Mouse (Mus musculus): ENCODE measurements around the gene Dolpp1. TPM values are rescaled to one million over a fixed set of nuclear protein-coding genes. Genes with fewer than 3 reads are reported as not detected.
"Not testable (repeated sequence)": the region's sequence is repeated elsewhere in the genome, so short reads cannot be mapped to it uniquely, and the experiment has no call there.

The Dolpp1 gene
- polyA plus RNA-seq, 1 experiment = 55.6 TPM

DNA sequence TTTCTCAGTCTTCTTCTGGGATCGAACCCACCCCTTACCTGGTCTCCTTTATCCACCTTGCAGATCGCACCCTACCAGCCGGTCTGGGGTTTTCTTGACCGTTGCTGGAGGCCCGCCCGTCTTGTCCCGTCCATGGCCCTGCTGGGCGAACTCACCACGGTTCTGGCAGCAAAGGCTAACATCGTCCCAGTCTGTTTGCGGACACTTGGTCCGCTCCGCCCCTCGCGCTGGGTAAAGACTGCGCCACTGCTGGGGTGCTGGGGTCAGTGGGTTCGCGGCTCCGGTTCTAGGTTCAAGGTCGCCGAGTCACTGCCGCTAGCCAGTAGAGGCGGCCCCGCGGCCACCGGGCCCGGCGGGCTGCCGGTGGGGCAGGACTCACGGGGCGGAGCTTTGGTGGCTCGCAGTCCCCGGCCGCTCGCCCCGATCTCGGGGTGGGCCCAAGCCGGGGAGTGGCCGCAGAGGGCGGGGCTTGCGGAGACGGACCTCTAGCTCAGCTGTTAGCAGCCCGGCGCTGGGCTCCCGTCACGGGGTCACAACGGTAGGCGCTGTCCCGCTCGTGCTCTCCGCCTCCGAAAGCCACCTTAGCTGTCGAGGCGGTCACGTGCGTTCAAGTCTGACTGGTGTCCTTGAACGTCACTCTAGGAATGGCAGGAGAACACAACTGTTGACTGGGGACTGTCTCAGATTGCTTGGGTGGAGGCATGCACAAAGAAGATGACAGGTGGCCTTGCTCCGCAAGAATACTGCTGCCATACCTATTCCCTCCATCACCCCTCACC, 23.3 kb downstream of the Dolpp1 start, which contains the start of gene Crat:
TSS of gene Crat (minus strand) at position 657 of the 779 bp plus-strand sequence.
- peak; percentile 92 for DNase-seq

DNA sequence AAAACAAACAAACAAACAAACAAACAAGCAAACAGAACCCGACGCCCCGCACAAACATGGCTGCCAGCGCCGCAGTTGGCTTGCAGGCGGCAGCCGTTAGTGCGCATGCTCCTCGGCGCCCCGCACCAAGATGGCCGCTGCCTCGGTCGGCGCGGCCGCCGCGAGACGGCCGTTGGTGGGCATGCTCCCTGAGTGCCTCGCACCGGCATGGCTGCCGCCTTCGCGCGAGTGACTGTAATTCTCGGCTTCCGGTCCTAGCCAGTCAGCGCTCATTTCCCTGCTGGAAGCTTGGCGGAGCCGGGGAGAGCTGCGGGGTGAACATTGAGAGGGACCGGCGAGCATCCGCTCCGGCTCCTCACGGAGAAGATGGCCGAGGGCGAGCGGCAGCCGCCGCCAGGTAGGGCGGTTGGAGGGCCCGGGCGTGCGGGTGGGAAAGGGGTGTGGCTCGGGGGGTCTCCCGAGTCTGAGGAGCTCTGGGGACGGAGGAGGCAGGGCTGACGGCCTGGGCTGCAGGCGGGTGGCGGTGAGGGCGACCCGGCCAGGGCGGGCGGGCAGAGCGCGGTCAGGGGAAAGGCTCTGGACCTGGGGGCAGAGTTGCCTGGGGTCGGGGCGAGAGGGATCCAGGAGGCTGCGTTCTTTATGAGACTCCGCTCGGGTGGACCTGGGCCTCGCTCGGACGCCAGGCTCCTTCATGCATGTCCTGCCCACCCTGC, 24.0 kb downstream of the Dolpp1 start, which contains the start of gene Ptpa:
TSS of gene Ptpa (plus strand) at position 104 of the 713 bp plus-strand sequence.
- Histone ChIP-seq H3K4me3 (replicated peaks; ENCODE audit: extremely low read depth, low read depth, low read length) (peak within 1 kb of the TSS; percentile 93), H3K4me1 (ENCODE audit: control insufficient read depth, insufficient read depth, low read length) (peaks cover 5% of the 10 kb centered on the region)
- peak; percentile 96 for TF ChIP-seq POLR2A (IDR thresholded peaks at IDR 0.05; ENCODE audit: borderline replicate concordance, extremely low read depth, low read depth, low read length)
- no peak for TF ChIP-seq CTCF (IDR thresholded peaks at IDR 0.05; ENCODE audit: insufficient read depth, low read length)
- under 1% methylated on average over 67 of the region's 67 CpGs for WGBS
- DNase-seq = peak; percentile 92

More for the DNA sequence above, 23.3 kb downstream of the Dolpp1 start, which contains the start of gene Crat:
- WGBS = under 1% methylated on average over 58 of the region's 58 CpGs
- Histone ChIP-seq H3K4me1 (ENCODE audit: control insufficient read depth, insufficient read depth, low read length) (peaks cover 5% of the 10 kb centered on the region), H3K4me3 (replicated peaks; ENCODE audit: extremely low read depth, low read depth, low read length) (peak within 1 kb of the TSS; percentile 93)
- TF ChIP-seq CTCF (IDR thresholded peaks at IDR 0.05; ENCODE audit: insufficient read depth, low read length) = no peak
- TF ChIP-seq POLR2A (IDR thresholded peaks at IDR 0.05; ENCODE audit: borderline replicate concordance, extremely low read depth, low read depth, low read length) = peak; percentile 96; the same call in 1 of the 2 replicates

DNA sequence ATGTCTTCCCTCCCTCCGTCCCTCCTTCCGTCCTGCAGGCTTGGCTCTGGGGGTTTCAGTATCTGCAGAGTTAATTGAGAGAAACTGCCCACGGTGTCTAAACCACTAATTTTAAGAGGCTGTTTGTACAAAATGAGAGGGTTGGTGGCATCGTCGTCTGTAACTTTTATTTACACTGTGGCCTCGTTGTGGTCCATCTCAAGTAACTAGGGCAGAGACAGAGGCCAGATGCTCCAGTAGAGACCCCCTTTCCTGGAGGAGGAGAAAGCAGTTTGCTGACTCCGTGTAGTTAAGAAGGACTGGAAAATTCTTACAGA, 24.6 kb downstream of the Dolpp1 start:
- peaks cover 5% of the 10 kb centered on the region for H3K4me1 ChIP-seq (ENCODE audit: control insufficient read depth, insufficient read depth, low read length)
- peak overlapping the region; percentile 93 for H3K4me3 ChIP-seq (replicated peaks; ENCODE audit: extremely low read depth, low read depth, low read length)
- no peak for TF ChIP-seq POLR2A (IDR thresholded peaks at IDR 0.05; ENCODE audit: borderline replicate concordance, extremely low read depth, low read depth, low read length)
- TF ChIP-seq CTCF (IDR thresholded peaks at IDR 0.05; ENCODE audit: insufficient read depth, low read length) = no peak
- DNase-seq = no peak
- WGBS = 2% methylated on average over 7 of the region's 7 CpGs

DNA sequence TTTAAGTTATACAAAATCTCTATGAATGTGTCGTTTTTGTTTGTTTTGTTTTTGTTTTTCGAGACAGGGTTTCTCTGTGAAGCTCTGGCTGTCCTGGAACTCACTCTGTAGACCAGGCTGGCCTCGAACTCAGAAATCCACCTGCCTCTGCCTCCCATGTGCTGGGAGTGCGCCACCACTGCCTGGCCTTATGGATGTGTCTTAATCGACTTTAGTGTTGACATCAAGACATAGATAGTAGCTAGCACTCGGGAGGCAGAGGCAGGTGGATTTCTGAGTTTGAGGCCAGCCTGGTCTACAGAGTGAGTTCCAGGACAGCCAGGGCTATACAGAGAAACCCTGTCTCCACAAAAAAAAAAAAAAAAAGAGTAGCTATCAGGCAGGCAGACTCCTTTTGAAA, 25.1 kb downstream of the Dolpp1 start:
- H3K4me3 ChIP-seq (replicated peaks; ENCODE audit: extremely low read depth, low read depth, low read length); H3K4me1 ChIP-seq (ENCODE audit: control insufficient read depth, insufficient read depth, low read length); DNase-seq: not testable (repeated sequence)
- 58% methylated on average over 6 of the region's 6 CpGs for WGBS

DNA sequence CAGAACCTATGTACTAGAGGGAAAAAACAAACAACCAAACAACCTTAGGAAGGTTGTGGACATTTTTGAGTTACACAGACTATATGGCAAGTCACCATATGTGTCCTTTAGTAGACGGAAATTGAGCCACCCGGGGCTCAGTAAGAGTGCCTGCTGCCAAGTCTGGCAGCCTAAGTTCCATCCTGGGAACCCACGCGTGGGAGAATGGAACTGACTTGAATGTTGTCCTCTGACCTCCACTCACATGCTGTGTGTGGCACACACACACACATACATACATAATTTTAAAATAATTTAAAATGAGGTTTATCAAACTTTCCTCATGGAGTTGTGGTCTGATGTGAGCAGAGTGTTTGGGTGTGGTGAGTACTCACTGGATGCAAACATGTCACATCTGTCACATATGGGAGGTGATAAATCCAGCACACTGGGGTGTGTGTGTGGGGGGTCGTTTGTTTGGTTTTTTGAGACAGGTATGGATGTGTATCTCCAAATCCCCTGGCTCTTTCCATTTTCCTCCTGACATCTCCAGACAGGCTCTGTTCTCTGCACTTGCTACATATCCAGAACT, 25.6 kb downstream of the Dolpp1 start:
- Histone ChIP-seq H3K4me3 (replicated peaks; ENCODE audit: extremely low read depth, low read depth, low read length) (no peak overlapping the region), H3K4me1 (ENCODE audit: control insufficient read depth, insufficient read depth, low read length) (peaks cover 5% of the 10 kb centered on the region)
- 48% methylated on average over 5 of the region's 5 CpGs for WGBS
- no peak for DNase-seq
- no peak for TF ChIP-seq CTCF (IDR thresholded peaks at IDR 0.05; ENCODE audit: insufficient read depth, low read length)
- TF ChIP-seq POLR2A (IDR thresholded peaks at IDR 0.05; ENCODE audit: borderline replicate concordance, extremely low read depth, low read depth, low read length) = no peak

DNA sequence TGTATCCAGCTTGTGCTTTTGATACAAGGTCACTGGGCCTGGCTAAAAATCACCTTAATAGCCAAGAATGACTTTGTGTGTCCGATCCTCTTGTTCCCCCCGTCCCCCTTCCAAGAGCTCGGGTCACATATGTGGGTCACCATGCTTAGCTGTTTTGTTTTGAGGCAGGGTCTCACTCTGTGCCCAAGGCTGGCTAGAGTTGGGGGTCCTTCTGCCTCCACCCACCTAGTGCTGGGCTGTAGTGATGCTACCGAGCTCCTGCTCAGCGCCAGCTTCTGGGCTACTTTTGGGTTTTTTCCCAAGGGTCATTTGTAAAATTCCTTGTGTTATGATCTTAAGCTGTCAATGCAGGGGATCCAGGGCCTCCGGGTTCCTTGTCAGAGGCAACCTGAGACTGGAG, 26.2 kb downstream of the Dolpp1 start:
- Histone ChIP-seq H3K4me3 (replicated peaks; ENCODE audit: extremely low read depth, low read depth, low read length) (no peak overlapping the region), H3K4me1 (ENCODE audit: control insufficient read depth, insufficient read depth, low read length) (peaks cover 5% of the 10 kb centered on the region)
- TF ChIP-seq POLR2A (IDR thresholded peaks at IDR 0.05; ENCODE audit: borderline replicate concordance, extremely low read depth, low read depth, low read length) = no peak
- no peak for TF ChIP-seq CTCF (IDR thresholded peaks at IDR 0.05; ENCODE audit: insufficient read depth, low read length)
- WGBS = 75% methylated on average over 6 of the region's 6 CpGs
- no peak for DNase-seq

DNA sequence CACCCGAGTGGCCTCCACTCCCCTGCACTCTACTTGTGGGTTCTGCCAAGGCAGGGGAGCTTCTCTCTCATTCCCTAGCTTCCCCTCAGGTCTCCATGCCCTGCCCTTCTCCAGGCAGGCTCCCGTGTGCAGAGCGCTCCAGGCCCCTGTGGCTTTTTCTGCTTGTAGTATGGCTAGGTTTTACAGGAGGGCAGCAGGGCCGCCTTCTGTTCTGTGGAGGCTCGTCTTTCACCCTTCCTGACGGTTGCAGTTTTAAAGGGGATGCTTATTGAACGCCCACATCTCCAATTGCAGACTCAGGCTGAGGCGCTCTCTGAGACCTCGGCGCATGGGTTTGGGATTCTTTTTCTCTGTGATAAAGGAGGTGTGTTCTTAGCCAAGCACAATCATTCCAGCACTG, 27.1 kb downstream of the Dolpp1 start:
- Histone ChIP-seq H3K4me1 (ENCODE audit: control insufficient read depth, insufficient read depth, low read length) (no peaks in the 10 kb centered on the region), H3K4me3 (replicated peaks; ENCODE audit: extremely low read depth, low read depth, low read length) (no peak overlapping the region)
- WGBS = 64% methylated on average over 10 of the region's 10 CpGs
- no peak for TF ChIP-seq CTCF (IDR thresholded peaks at IDR 0.05; ENCODE audit: insufficient read depth, low read length)
- TF ChIP-seq POLR2A (IDR thresholded peaks at IDR 0.05; ENCODE audit: borderline replicate concordance, extremely low read depth, low read depth, low read length) = no peak
- no peak for DNase-seq

DNA sequence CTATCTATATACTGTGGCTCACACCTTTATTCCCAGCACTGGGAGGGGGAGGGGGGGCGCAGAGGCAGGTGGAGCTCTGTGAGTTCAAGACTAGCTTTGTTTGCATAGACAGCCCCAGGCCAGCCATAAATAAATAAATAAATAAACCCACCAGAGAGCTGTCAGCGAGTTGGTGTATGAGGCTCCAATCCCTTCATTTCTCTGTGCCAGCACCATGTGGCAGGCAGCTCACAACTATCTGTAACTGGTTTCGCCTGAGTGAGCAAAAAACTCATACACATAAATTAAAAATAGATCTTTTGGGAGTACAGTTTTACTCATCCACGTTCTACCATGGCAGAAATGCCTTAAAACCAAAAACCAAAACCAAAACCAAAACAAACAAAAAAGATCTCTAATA, 29.4 kb downstream of the Dolpp1 start:
- 69% methylated on average over 4 of the region's 4 CpGs for WGBS
- no peak for DNase-seq
- TF ChIP-seq CTCF (IDR thresholded peaks at IDR 0.05; ENCODE audit: insufficient read depth, low read length) = no peak
- TF ChIP-seq POLR2A (IDR thresholded peaks at IDR 0.05; ENCODE audit: borderline replicate concordance, extremely low read depth, low read depth, low read length) = no peak
- Histone ChIP-seq H3K4me1 (ENCODE audit: control insufficient read depth, insufficient read depth, low read length) (no peaks in the 10 kb centered on the region), H3K4me3 (replicated peaks; ENCODE audit: extremely low read depth, low read depth, low read length) (no peak overlapping the region)

DNA sequence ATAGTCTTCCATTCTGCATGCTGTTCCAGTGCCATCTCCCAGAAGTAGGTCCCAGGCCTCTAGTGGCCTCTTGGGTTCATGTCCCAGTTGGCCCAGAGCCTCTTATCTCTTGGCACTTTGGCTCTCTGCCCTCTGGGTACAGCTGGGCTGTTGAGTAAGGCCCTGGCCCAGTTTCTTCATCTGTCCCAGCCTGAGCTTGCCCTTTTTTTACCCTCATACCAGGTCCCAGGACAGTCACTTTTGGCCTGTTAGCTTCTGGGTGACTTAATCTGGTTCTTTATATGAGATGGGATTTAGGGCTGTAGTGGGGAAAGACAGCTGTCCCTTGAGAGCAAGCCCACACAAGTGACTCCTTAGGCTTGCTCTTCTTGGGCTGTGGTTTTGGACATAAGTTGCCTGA, 37.1 kb downstream of the Dolpp1 start:
- DNase-seq = peak; percentile 45
- no peaks in the 10 kb centered on the region for H3K4me1 ChIP-seq (ENCODE audit: control insufficient read depth, insufficient read depth, low read length)
- H3K4me3 ChIP-seq (replicated peaks; ENCODE audit: extremely low read depth, low read depth, low read length) = no peak overlapping the region
- TF ChIP-seq POLR2A (IDR thresholded peaks at IDR 0.05; ENCODE audit: borderline replicate concordance, extremely low read depth, low read depth, low read length) = no peak
